ENCODE assay signal across 8 mouse cellular contexts in genomic region chr3:54736101-54736927, GRCm38 (mm10). TPM values are rescaled to one million over a fixed set of nuclear protein-coding genes. Genes with fewer than 3 reads are reported as not detected.
DNase-seq lines count a peak whose midpoint lies in the region; ATAC-seq and TF ChIP-seq lines count a peak whose summit lies in the region.

No protein-coding gene starts in this region.

- no peak for TF ChIP-seq CTCF in kidney, postnatal 0 days (IDR thresholded peaks at IDR 0.05; ENCODE audit: low read depth)

- H3K4me2 ChIP-seq in heart, embryonic 11.5 days: peak overlapping the region; percentile 87
- peak overlapping the region; percentile 86 for H3K4me2 ChIP-seq in kidney, postnatal 0 days (ENCODE audit: low read length)
- H3K4me2 ChIP-seq in midbrain, embryonic 16.5 days (ENCODE audit: low read length): peak overlapping the region; percentile 90

- DNase-seq in adrenal gland, adult 2 months: peak; percentile 37
- DNase-seq in adrenal gland, adult 8-10 months: no peak
- peak; percentile 11 for DNase-seq in urinary bladder, postnatal 25 days (ENCODE audit: low spot score)
- DNase-seq in urinary bladder, postnatal 36 days (ENCODE audit: low spot score in 2 of 2): no peak
- peak; percentile 24 for DNase-seq in kidney, postnatal 0 days (ENCODE audit: low spot score)
- DNase-seq in left cerebral cortex, adult 8-10 months (ENCODE audit: low spot score in 2 of 2): no peak

- ATAC-seq in heart, embryonic 11.5 days (replicated peaks; ENCODE audit: insufficient number of reproducible peaks, low FRiP score, low TSS enrichment): no peak
- ATAC-seq in kidney, postnatal 0 days (replicated peaks; ENCODE audit: low FRiP score, low read depth): no peak
- ATAC-seq in midbrain, embryonic 16.5 days: no peak

- peaks cover 9% of the 10 kb centered on the region; the same call in 1 of the 2 replicates for H3K4me1 ChIP-seq in heart, embryonic 11.5 days (ENCODE audit: control insufficient read depth, insufficient read depth, low read length)
- H3K4me1 ChIP-seq in kidney, postnatal 0 days (replicated peaks; ENCODE audit: insufficient read depth, low read length): 0 out of 2 replicates have a peak, but pooled peaks cover 7% of the 10 kb centered on the region
- peaks cover 13% of the 10 kb centered on the region for H3K4me1 ChIP-seq in midbrain, embryonic 16.5 days (ENCODE audit: control insufficient read depth, insufficient read depth, low read length)

- peak overlapping the region; percentile 98 for H3K9ac ChIP-seq in heart, embryonic 11.5 days (ENCODE audit: low read depth, low read length)
- peak overlapping the region; percentile 76 for H3K9ac ChIP-seq in kidney, postnatal 0 days (ENCODE audit: low read depth, low read length)
- peak overlapping the region; percentile 99 for H3K9ac ChIP-seq in midbrain, embryonic 16.5 days (ENCODE audit: low read depth, low read length)

- H3K9me3 ChIP-seq in heart, embryonic 11.5 days (replicated peaks; ENCODE audit: control insufficient read depth, low read length): no peaks in the 10 kb centered on the region
- no peaks in the 10 kb centered on the region for H3K9me3 ChIP-seq in kidney, postnatal 0 days (replicated peaks; ENCODE audit: low read length)
- no peaks in the 10 kb centered on the region for H3K9me3 ChIP-seq in midbrain, embryonic 16.5 days (replicated peaks; ENCODE audit: control insufficient read depth, low read length, poor library complexity, severe bottlenecking)

- peaks cover 8% of the 10 kb centered on the region for H3K36me3 ChIP-seq in heart, embryonic 11.5 days (ENCODE audit: control insufficient read depth, insufficient read depth, low read length)
- peaks cover 24% of the 10 kb centered on the region; the same call in 1 of the 2 replicates for H3K36me3 ChIP-seq in kidney, postnatal 0 days (ENCODE audit: insufficient read depth, low read length)
- peaks cover 8% of the 10 kb centered on the region for H3K36me3 ChIP-seq in midbrain, embryonic 16.5 days (ENCODE audit: control insufficient read depth, insufficient read depth, low read length)

- H3K27ac ChIP-seq in heart, embryonic 11.5 days (ENCODE audit: low read depth, low read length): peak overlapping the region; percentile 99
- H3K27ac ChIP-seq in kidney, postnatal 0 days: peak overlapping the region; percentile 99; the same call in 1 of the 2 replicates
- H3K27ac ChIP-seq in midbrain, embryonic 16.5 days (ENCODE audit: low read length): peak overlapping the region; percentile 98

- no peaks in the 10 kb centered on the region for H3K27me3 ChIP-seq in heart, embryonic 11.5 days (ENCODE audit: control insufficient read depth, insufficient read depth, low read length)
- no peaks in the 10 kb centered on the region for H3K27me3 ChIP-seq in kidney, postnatal 0 days (ENCODE audit: insufficient read depth, low read length)
- H3K27me3 ChIP-seq in midbrain, embryonic 16.5 days (ENCODE audit: control insufficient read depth, insufficient read depth, low read depth, low read length): no peaks in the 10 kb centered on the region

- H3K4me3 ChIP-seq in heart, embryonic 11.5 days (ENCODE audit: low read depth, low read length): peak overlapping the region; percentile 95
- peak overlapping the region; percentile 95 for H3K4me3 ChIP-seq in kidney, postnatal 0 days (replicated peaks; ENCODE audit: low read depth, low read length)
- peak overlapping the region; percentile 89 for H3K4me3 ChIP-seq in midbrain, embryonic 16.5 days (ENCODE audit: low read depth, low read length)

- 57% methylated on average over 18 of the region's 18 CpGs for WGBS in heart, embryonic 11.5 days (ENCODE audit: insufficient replicate concordance)
- 55% methylated on average over 18 of the region's 18 CpGs for WGBS in kidney, postnatal 0 days
- 54% methylated on average over 18 of the region's 18 CpGs for whole genome bisulfite sequencing in midbrain, embryonic 16.5 days

RNA-seq across cellular contexts. Expression of gene Alg5, which starts 1.0 kb away (rescaled TPM):
- total RNA-seq in adrenal gland, adult 2 months (2021): 10 to 100 TPM; 41.8 to 45.0 TPM
- polyA plus RNA-seq in adrenal gland, adult 2 months (2012; rRNA removed): 8.0 and 8.9 TPM in 2 replicates
- 10 to 100 TPM; 40.0 to 49.7 (median 41.0) TPM for total RNA-seq in adrenal gland, adult 8-10 months (2022)
- 38.7 and 39.5 TPM in 2 replicates for polyA plus RNA-seq in heart, embryonic 11.5 days (2014; fragmentation: Nextera tagmentation; extraction: Ambion mirVana)
- 80.1 and 86.4 TPM in 2 replicates for polyA plus RNA-seq in kidney, postnatal 0 days (2015; fragmentation: Nextera tagmentation; extraction: Ambion mirVana)
- polyA plus RNA-seq in midbrain, embryonic 16.5 days (2015; fragmentation: Nextera tagmentation; extraction: Ambion mirVana): 46.5 and 50.0 TPM in 2 replicates
- total RNA-seq in left cerebral cortex, adult 8-10 months (2022): 10 to 100 TPM; 13.7 to 23.2 (median 20.4) TPM

RNA-seq across cellular contexts. Expression of gene Exosc8, which starts 1.1 kb away (rescaled TPM):
- 10 to 100 TPM; 32.4 to 33.4 TPM for total RNA-seq in adrenal gland, adult 2 months (2021)
- 8.5 and 13.4 TPM in 2 replicates for polyA plus RNA-seq in adrenal gland, adult 2 months (2012; rRNA removed)
- total RNA-seq in adrenal gland, adult 8-10 months (2022): 10 to 100 TPM; 28.5 to 47.2 (median 40.2) TPM
- 103 and 110 TPM in 2 replicates for polyA plus RNA-seq in heart, embryonic 11.5 days (2014; fragmentation: Nextera tagmentation; extraction: Ambion mirVana)
- 80.5 TPM in 2 replicates for polyA plus RNA-seq in kidney, postnatal 0 days (2015; fragmentation: Nextera tagmentation; extraction: Ambion mirVana)
- 69.5 and 76.0 TPM in 2 replicates for polyA plus RNA-seq in midbrain, embryonic 16.5 days (2015; fragmentation: Nextera tagmentation; extraction: Ambion mirVana)
- total RNA-seq in left cerebral cortex, adult 8-10 months (2022): 10 to 100 TPM; 31.9 to 36.9 (median 34.7) TPM

RNA-seq across cellular contexts. Expression of gene Smad9, which starts 19.1 kb away (rescaled TPM):
- 10 to 100 TPM; 14.4 to 15.7 TPM for total RNA-seq in adrenal gland, adult 2 months (2021)
- polyA plus RNA-seq in adrenal gland, adult 2 months (2012; rRNA removed): 13.2 and 23.2 TPM in 2 replicates
- total RNA-seq in adrenal gland, adult 8-10 months (2022): 10 to 100 TPM; 26.9 to 55.8 (median 28.7) TPM
- 2.1 TPM in 2 replicates for polyA plus RNA-seq in heart, embryonic 11.5 days (2014; fragmentation: Nextera tagmentation; extraction: Ambion mirVana)
- 0.68 and 0.87 TPM in 2 replicates for polyA plus RNA-seq in kidney, postnatal 0 days (2015; fragmentation: Nextera tagmentation; extraction: Ambion mirVana)
- polyA plus RNA-seq in midbrain, embryonic 16.5 days (2015; fragmentation: Nextera tagmentation; extraction: Ambion mirVana): 0.34 and 0.55 TPM in 2 replicates
- total RNA-seq in left cerebral cortex, adult 8-10 months (2022): 10 to 100 TPM; 11.0 to 12.5 (median 11.6) TPM

RNA-seq across cellular contexts. Expression of gene Gm21958, which starts 22.2 kb away (rescaled TPM):
- not detected for total RNA-seq in adrenal gland, adult 2 months (2021)
- polyA plus RNA-seq in adrenal gland, adult 2 months (2012; rRNA removed): not detected in 2 replicates
- not detected for total RNA-seq in adrenal gland, adult 8-10 months (2022)
- 0.34 TPM in 1 of 2 replicates, not detected in the other for polyA plus RNA-seq in heart, embryonic 11.5 days (2014; fragmentation: Nextera tagmentation; extraction: Ambion mirVana)
- polyA plus RNA-seq in kidney, postnatal 0 days (2015; fragmentation: Nextera tagmentation; extraction: Ambion mirVana): 0.43 and 0.45 TPM in 2 replicates
- 1.3 TPM in 1 of 2 replicates, not detected in the other for polyA plus RNA-seq in midbrain, embryonic 16.5 days (2015; fragmentation: Nextera tagmentation; extraction: Ambion mirVana)
- total RNA-seq in left cerebral cortex, adult 8-10 months (2022): not detected

RNA-seq across cellular contexts. Expression of gene Supt20, which starts 43.7 kb away (rescaled TPM):
- total RNA-seq in adrenal gland, adult 2 months (2021): 10 to 100 TPM; 34.1 to 37.9 TPM
- polyA plus RNA-seq in adrenal gland, adult 2 months (2012; rRNA removed): 24.1 and 26.8 TPM in 2 replicates
- total RNA-seq in adrenal gland, adult 8-10 months (2022): 10 to 100 TPM; 35.7 to 66.3 (median 50.8) TPM
- 77.6 and 89.5 TPM in 2 replicates for polyA plus RNA-seq in heart, embryonic 11.5 days (2014; fragmentation: Nextera tagmentation; extraction: Ambion mirVana)
- 69.0 and 73.9 TPM in 2 replicates for polyA plus RNA-seq in kidney, postnatal 0 days (2015; fragmentation: Nextera tagmentation; extraction: Ambion mirVana)
- 89.9 and 97.6 TPM in 2 replicates for polyA plus RNA-seq in midbrain, embryonic 16.5 days (2015; fragmentation: Nextera tagmentation; extraction: Ambion mirVana)
- 10 to 100 TPM; 38.4 to 46.3 (median 41.1) TPM for total RNA-seq in left cerebral cortex, adult 8-10 months (2022)

Comparison
In these comparisons a context has a peak if more than half of its experiments do, and no peak if none do; other contexts are left out.
1. DNase-seq: peak in adrenal gland, adult 2 months (single experiment), urinary bladder, postnatal 25 days (single experiment) and kidney, postnatal 0 days (single experiment); none in adrenal gland, adult 8-10 months (single experiment), urinary bladder, postnatal 36 days (0 of 2) and left cerebral cortex, adult 8-10 months (0 of 2).
2. Peak in every context shown above with its lines, with median percentiles within 50 percentile points of each other: H3K27ac ChIP-seq, H3K4me2 ChIP-seq, H3K4me3 ChIP-seq and H3K9ac ChIP-seq.